Mouse (Mus musculus) brain, embryonic 14.5 days (tissue): ENCODE measurements at regions not wholly inside any gene's neighbourhood (a gene's known extent, or its start where the extent isn't known, plus 50 kb on each side); places are given as distances from the start of the nearest gene placed in this dataset.

Source experiments
- DNase-seq: peaks from one replicate; pipeline ENCODE4 v3.0.0-alpha.2; 2011; ENCODE audit warnings: low read depth
- CTCF ChIP-seq: fragments of 200-500 bp; IDR thresholded peaks from 2 replicates; pipeline ENCODE4 v1.5.1; 2012; ENCODE audit warnings: inconsistent platforms, mild to moderate bottlenecking, moderate library complexity, borderline replicate concordance; ENCODE audit not compliant: insufficient read depth, insufficient read length; ENCODE audit errors: extremely low read depth
- POLR2A ChIP-seq: fragments of 200-500 bp; IDR thresholded peaks from 2 replicates; pipeline ENCODE4 v1.6.1; 2012; ENCODE audit warnings: mild to moderate bottlenecking, inconsistent platforms, borderline replicate concordance; ENCODE audit not compliant: poor library complexity, insufficient read depth, insufficient read length, severe bottlenecking; ENCODE audit errors: extremely low read depth

GRCm38 (mm10) chr4:81960552-81961534 lies 518.2 kb upstream of the Mpdz start:
- TF ChIP-seq CTCF (no peak), POLR2A (no peak)
- DNase-seq, result peak; percentile 85

- TF ChIP-seq POLR2A (no peak), CTCF (no peak)
- DNase-seq, result peak; percentile 69
Observed at GRCm38 (mm10) chr4:81956926-81957694, 514.5 kb upstream of the Mpdz start.

GRCm38 (mm10) chr4:81953023-81953422 lies 510.4 kb upstream of the Mpdz start:
- TF ChIP-seq CTCF (no peak), POLR2A (no peak)
- no peak for DNase-seq

- DNase-seq, result peak; percentile 91
- TF ChIP-seq POLR2A (no peak), CTCF (no peak)
Observed at GRCm38 (mm10) chr4:81937384-81937783, 494.8 kb upstream of the Mpdz start.

GRCm38 (mm10) chr4:81930956-81931355 lies 488.3 kb upstream of the Mpdz start:
- TF ChIP-seq POLR2A (no peak), CTCF (no peak)
- DNase-seq, result peak; percentile 54

GRCm38 (mm10) chr4:81928581-81929244 lies 486.1 kb upstream of the Mpdz start:
- DNase-seq, result peak; percentile 43

GRCm38 (mm10) chr4:81927176-81927714 lies 484.6 kb upstream of the Mpdz start:
- no peak for DNase-seq
- no peak for TF ChIP-seq CTCF
- no peak for TF ChIP-seq POLR2A

More at GRCm38 (mm10) chr4:81928581-81929244, 486.1 kb upstream of the Mpdz start:
- TF ChIP-seq CTCF (no peak), POLR2A (no peak)

GRCm38 (mm10) chr4:81926662-81927141 lies 484.1 kb upstream of the Mpdz start:
- TF ChIP-seq POLR2A, result no peak
- no peak for TF ChIP-seq CTCF

GRCm38 (mm10) chr4:81925611-81926010 lies 483.0 kb upstream of the Mpdz start:
- peak; percentile 61 for DNase-seq
- TF ChIP-seq CTCF (no peak), POLR2A (no peak)

More at GRCm38 (mm10) chr4:81926662-81927141, 484.1 kb upstream of the Mpdz start:
- DNase-seq, result peak; percentile 33

- no peak for TF ChIP-seq CTCF
- TF ChIP-seq POLR2A, result no peak
- no peak for DNase-seq
Observed at GRCm38 (mm10) chr4:81924120-81924519, 481.5 kb upstream of the Mpdz start.
